Mouse (Mus musculus): Measurements from ENCODE around the gene Klhl5.

Klhl5 gene

GRCm38 (mm10) chr5:65199346-65200128 is 92.2 kb downstream of the Klhl5 start, which contains the start of gene Wdr19:
Wdr19 (plus strand) TSS chr5:65199696.
- peak; percentile 97 to 99 for DNase-seq

GRCm38 (mm10) chr5:65204726-65205125 is 97.4 kb downstream of the Klhl5 start:
- DNase-seq = no peak

- DNase-seq = peak; percentile 72 to 76
Measured at GRCm38 (mm10) chr5:65213321-65213720, 106.0 kb downstream of the Klhl5 start.

Data from cerebellum, postnatal 10 days (tissue).